Mouse (Mus musculus): ENCODE measurements around the gene Slc26a5. TPM values are rescaled to one million over a fixed set of nuclear protein-coding genes. Genes with fewer than 3 reads are reported as not detected.
A peak's percentile ranks its signal among the peaks of the same experiment; 100 is the strongest.

Slc26a5 gene
- polyA plus RNA-seq, 2 experiments: 0.01 TPM; not detected in 1

- Histone ChIP-seq H3K9me3 (ENCODE audit: control insufficient read depth, low read length) (no peaks in the 10 kb centered on the region), H3K4me2 (replicated peaks; ENCODE audit: low read depth, low read length, severe bottlenecking) (peak overlapping the region; percentile 72), H3K9ac (ENCODE audit: low read depth, low read length, severe bottlenecking) (peak overlapping the region; percentile 92), H3K4me3 (replicated peaks; ENCODE audit: low read length) (peak overlapping the region; percentile 95), H3K27me3 (ENCODE audit: control insufficient read depth, insufficient read depth, low read length) (no peaks in the 10 kb centered on the region), H3K4me1 (ENCODE audit: control insufficient read depth, insufficient read depth, low read length) (peaks cover 11% of the 10 kb centered on the region; the same call in 1 of the 2 replicates), H3K27ac (replicated peaks; ENCODE audit: low read depth, low read length) (no peak overlapping the region), H3K36me3 (ENCODE audit: control insufficient read depth, insufficient read depth, low read length) (peaks cover 16% of the 10 kb centered on the region)
- 38% methylated on average over 11 of the region's 11 CpGs for WGBS
- no peak for ATAC-seq (ENCODE audit: low FRiP score, low read depth)
- no peak for DNase-seq (ENCODE audit: low spot score)
- no peak for TF ChIP-seq POLR2A (IDR thresholded peaks at IDR 0.05; ENCODE audit: borderline replicate concordance, extremely low read depth, insufficient read depth, insufficient read length)
These were observed 78.0 kb downstream of the Slc26a5 start for GRCm38 (mm10) chr5:21787186-21788105.

- peak; percentile 74; the same call in 1 of the 2 replicates for TF ChIP-seq POLR2A (IDR thresholded peaks at IDR 0.05; ENCODE audit: borderline replicate concordance, extremely low read depth, insufficient read depth, insufficient read length)
- no peaks in the 10 kb centered on the region for H3K27me3 ChIP-seq (ENCODE audit: control insufficient read depth, insufficient read depth, low read length)
- ATAC-seq (ENCODE audit: low FRiP score, low read depth): peak; percentile 87
- H3K4me1 ChIP-seq (ENCODE audit: control insufficient read depth, insufficient read depth, low read length): peaks cover 11% of the 10 kb centered on the region; the same call in 1 of the 2 replicates
- peak overlapping the region; percentile 67 for H3K27ac ChIP-seq (replicated peaks; ENCODE audit: low read depth, low read length)
- H3K4me2 ChIP-seq (replicated peaks; ENCODE audit: low read depth, low read length, severe bottlenecking): peak overlapping the region; percentile 72
- no peaks in the 10 kb centered on the region for H3K9me3 ChIP-seq (ENCODE audit: control insufficient read depth, low read length)
- peak; percentile 90 for DNase-seq (ENCODE audit: low spot score)
- WGBS: 3% methylated on average over 49 of the region's 51 CpGs
- H3K4me3 ChIP-seq (replicated peaks; ENCODE audit: low read length): peak overlapping the region; percentile 95
- peak overlapping the region; percentile 92 for H3K9ac ChIP-seq (ENCODE audit: low read depth, low read length, severe bottlenecking)
- H3K36me3 ChIP-seq (ENCODE audit: control insufficient read depth, insufficient read depth, low read length): peaks cover 25% of the 10 kb centered on the region
These were observed 78.9 kb downstream of the Slc26a5 start for GRCm38 (mm10) chr5:21786258-21787185.

GRCm38 (mm10) chr5:21785776-21786175 lies 79.6 kb downstream of the Slc26a5 start:
- DNase-seq (ENCODE audit: low spot score): no peak
- Histone ChIP-seq H3K4me3 (replicated peaks; ENCODE audit: low read length) (peak overlapping the region; percentile 97), H3K4me2 (replicated peaks; ENCODE audit: low read depth, low read length, severe bottlenecking) (peak overlapping the region; percentile 72), H3K4me1 (ENCODE audit: control insufficient read depth, insufficient read depth, low read length) (peaks cover 11% of the 10 kb centered on the region; the same call in 1 of the 2 replicates), H3K36me3 (ENCODE audit: control insufficient read depth, insufficient read depth, low read length) (peaks cover 26% of the 10 kb centered on the region), H3K9me3 (ENCODE audit: control insufficient read depth, low read length) (no peaks in the 10 kb centered on the region), H3K27me3 (ENCODE audit: control insufficient read depth, insufficient read depth, low read length) (no peaks in the 10 kb centered on the region), H3K27ac (replicated peaks; ENCODE audit: low read depth, low read length) (no peak overlapping the region), H3K9ac (ENCODE audit: low read depth, low read length, severe bottlenecking) (no peak overlapping the region)
- 81% methylated on average over 7 of the region's 7 CpGs for WGBS
- TF ChIP-seq POLR2A (IDR thresholded peaks at IDR 0.05; ENCODE audit: borderline replicate concordance, extremely low read depth, insufficient read depth, insufficient read length): no peak
- no peak for ATAC-seq (ENCODE audit: low FRiP score, low read depth)

- Histone ChIP-seq H3K27ac (replicated peaks; ENCODE audit: low read depth, low read length) (peak within 1 kb of the TSS; percentile 41; the same call in 1 of the 2 replicates), H3K36me3 (ENCODE audit: control insufficient read depth, insufficient read depth, low read length) (peaks cover 32% of the 10 kb centered on the region), H3K9me3 (ENCODE audit: control insufficient read depth, low read length) (no peaks in the 10 kb centered on the region), H3K4me1 (ENCODE audit: control insufficient read depth, insufficient read depth, low read length) (peaks cover 11% of the 10 kb centered on the region; the same call in 1 of the 2 replicates), H3K4me3 (replicated peaks; ENCODE audit: low read length) (peak within 1 kb of the TSS; percentile 97), H3K9ac (ENCODE audit: low read depth, low read length, severe bottlenecking) (peak within 1 kb of the TSS; percentile 72), H3K27me3 (ENCODE audit: control insufficient read depth, insufficient read depth, low read length) (no peaks in the 10 kb centered on the region), H3K4me2 (replicated peaks; ENCODE audit: low read depth, low read length, severe bottlenecking) (peak within 1 kb of the TSS; percentile 87)
- WGBS: under 1% methylated on average over 32 of the region's 37 CpGs
- ATAC-seq (ENCODE audit: low FRiP score, low read depth) (peak; percentile 94), DNase-seq (ENCODE audit: low spot score) (peak; percentile 92)
- TF ChIP-seq POLR2A (IDR thresholded peaks at IDR 0.05; ENCODE audit: borderline replicate concordance, extremely low read depth, insufficient read depth, insufficient read length): no peak
These were observed 80.4 kb downstream of the Slc26a5 start, which contains the start of the genes Dnajc2 and Psmc2 for GRCm38 (mm10) chr5:21785053-21785452. Dnajc2 (minus strand) TSS chr5:21785251. Psmc2 (plus strand) TSS chr5:21785283.

Data from limb, embryonic 14.5 days (tissue).